Mouse (Mus musculus) heart, embryonic 11.5 days (tissue): Measurements from ENCODE around the gene Tfeb. TPM values are rescaled to one million over a fixed set of nuclear protein-coding genes. Genes with fewer than 3 reads are reported as not detected.

Experiments used
- ATAC-seq: fragments of 200-750 bp; cut with Nextera tagmentation; replicated peaks from 2 replicates; pipeline ENCODE4 v1.8.0; 2017; ENCODE audit warnings: moderate library complexity; ENCODE audit not compliant: insufficient number of reproducible peaks, low FRiP score, low TSS enrichment
- H3K27ac ChIP-seq: fragments of 300-500 bp; sonication (generic); 2 replicates; pipeline ENCODE4 v1.5.1; 2014; ENCODE audit warnings: mild to moderate bottlenecking, low read depth, low read length
- H3K27me3 ChIP-seq: fragments of 300-500 bp; sonication (generic); 2 replicates; pipeline ENCODE4 v1.6.1; 2014; ENCODE audit warnings: mild to moderate bottlenecking, low read length, mixed read lengths; ENCODE audit not compliant: control insufficient read depth, insufficient read depth
- H3K36me3 ChIP-seq: fragments of 300-500 bp; sonication (generic); 2 replicates; pipeline ENCODE4 v1.6.1; 2014; ENCODE audit warnings: mild to moderate bottlenecking, low read length, moderate library complexity, mixed read lengths; ENCODE audit not compliant: control insufficient read depth, insufficient read depth
- H3K4me1 ChIP-seq: fragments of 300-500 bp; sonication (generic); 2 replicates; pipeline ENCODE4 v1.6.1; 2014; ENCODE audit warnings: low read length; ENCODE audit not compliant: control insufficient read depth, insufficient read depth
- H3K4me2 ChIP-seq: fragments of 300-500 bp; sonication (generic); 2 replicates; pipeline ENCODE4 v1.6.1; 2014; ENCODE audit warnings: mild to moderate bottlenecking, moderate library complexity
- H3K4me3 ChIP-seq: fragments of 300-500 bp; sonication (generic); 2 replicates; pipeline ENCODE4 v1.5.1; 2014; ENCODE audit warnings: low read depth, low read length
- H3K9ac ChIP-seq: fragments of 300-500 bp; sonication (generic); 2 replicates; pipeline ENCODE4 v1.6.1; 2014; ENCODE audit warnings: mild to moderate bottlenecking, low read depth, low read length, moderate library complexity
- H3K9me3 ChIP-seq: fragments of 300-500 bp; sonication (generic); replicated peaks from 2 replicates; pipeline ENCODE4 v1.6.1; 2016; ENCODE audit warnings: low read length; ENCODE audit not compliant: control insufficient read depth
- WGBS: fragments of 180-500 bp; shearing (Covaris S2); extraction: QIAGEN DNeasy Blood & Tissue Kit; methylation state at CpG from one replicate; pipeline ENCODE4 v1.1.7; 2014; ENCODE audit not compliant: insufficient replicate concordance; 5-methylcytosine and 5-hydroxymethylcytosine counted together
- polyA plus RNA-seq: library from polyadenylated mRNA; unstranded; fragments of >200 nt; fragmentation: Nextera tagmentation; extraction: Ambion mirVana; gene quantifications from 2 replicates; pipeline ENCODE4 v1.2.1, GENCODE M21; 2014

The Tfeb gene
- polyA plus RNA-seq, 1 experiment from 2014 or later, result 16.3 TPM

DNA sequence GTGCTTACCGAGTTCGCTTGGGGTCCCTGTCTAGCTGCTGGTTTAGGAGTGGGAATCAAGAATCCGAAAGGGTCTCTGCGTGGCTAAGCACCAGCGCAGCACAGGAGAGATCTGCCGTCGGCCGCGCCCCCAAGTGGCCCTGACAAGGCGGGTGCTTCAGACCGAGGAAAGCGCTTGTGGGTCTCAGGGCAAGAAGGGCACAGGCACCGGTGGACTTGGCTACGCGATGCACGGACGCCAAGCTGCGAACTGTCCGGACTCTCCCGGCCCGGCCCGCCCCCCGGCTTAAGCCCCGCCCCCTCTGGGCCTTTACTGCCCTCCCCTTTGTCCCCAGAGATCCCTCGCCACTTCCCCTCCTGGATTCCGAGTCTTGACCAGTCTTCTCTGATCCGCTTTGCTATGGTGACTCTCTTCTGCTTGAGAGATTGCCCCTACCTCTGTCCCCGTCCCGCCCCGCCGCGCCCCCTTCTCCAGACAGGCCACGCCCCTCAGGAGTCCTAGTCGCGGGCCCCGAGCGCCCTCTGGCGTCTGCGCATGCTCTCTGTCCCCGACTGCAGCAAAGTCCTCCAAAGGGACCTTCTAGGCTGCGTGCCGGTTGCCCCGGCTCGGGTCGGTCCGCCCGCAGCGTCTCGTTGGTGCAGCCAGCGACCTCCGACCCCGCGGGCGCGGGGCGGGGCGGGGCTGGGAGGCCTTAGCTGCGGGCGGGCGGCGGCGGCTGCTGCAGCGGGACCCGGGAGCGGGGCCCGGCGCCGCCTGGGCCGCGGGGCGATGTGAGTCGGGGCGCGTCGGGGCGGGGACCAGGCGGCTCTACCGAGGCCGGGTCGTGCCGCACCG lies 42.1 kb upstream of the Tfeb start, which contains the start of gene Prickle4:
Gene Prickle4, minus strand, starts transcription at position 234 of the 834 bp plus-strand sequence.
- Histone ChIP-seq H3K4me2 (peak within 1 kb of the TSS; percentile 83), H3K9ac (peak within 1 kb of the TSS; percentile 87), H3K27me3 (peaks cover 15% of the 10 kb centered on the region), H3K27ac (peak within 1 kb of the TSS; percentile 42; the same call in 1 of the 2 replicates), H3K4me1 (peaks cover 10% of the 10 kb centered on the region; the same call in 1 of the 2 replicates), H3K36me3 (no peaks in the 10 kb centered on the region), H3K4me3 (peak within 1 kb of the TSS; percentile 83), H3K9me3 (no peaks in the 10 kb centered on the region)
- ATAC-seq, result peak; percentile 91
- WGBS, result under 1% methylated on average over 67 of the region's 82 CpGs

DNA sequence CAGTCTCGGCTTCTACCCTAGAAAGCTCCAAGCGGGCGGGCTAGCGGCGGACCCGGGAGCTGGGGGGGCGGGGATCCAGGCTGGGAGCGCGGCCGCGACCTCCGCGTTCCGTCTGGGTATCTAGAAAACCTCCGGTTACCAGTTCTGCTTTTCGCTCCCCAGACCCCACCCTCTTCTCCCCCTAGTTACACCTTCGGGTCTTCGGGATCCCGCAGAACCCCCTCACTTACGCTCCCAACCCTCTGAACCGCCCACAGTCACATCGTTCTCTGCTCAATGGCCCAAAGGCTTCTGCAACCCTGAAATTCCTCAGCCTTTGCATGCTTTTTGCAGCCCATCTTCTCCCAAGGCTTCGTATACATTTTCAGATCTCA lies 41.5 kb upstream of the Tfeb start:
- no peak; the same call in 1 of the 2 replicates for ATAC-seq
- peaks cover 11% of the 10 kb centered on the region for H3K27me3 ChIP-seq
- H3K9me3 ChIP-seq, result no peaks in the 10 kb centered on the region
- H3K9ac ChIP-seq, result peak overlapping the region; percentile 87
- peaks cover 10% of the 10 kb centered on the region; the same call in 1 of the 2 replicates for H3K4me1 ChIP-seq
- no peaks in the 10 kb centered on the region for H3K36me3 ChIP-seq
- peak overlapping the region; percentile 83 for H3K4me3 ChIP-seq
- WGBS, result under 1% methylated on average over 20 of the region's 23 CpGs
- H3K27ac ChIP-seq, result no peak overlapping the region
- peak overlapping the region; percentile 83 for H3K4me2 ChIP-seq

DNA sequence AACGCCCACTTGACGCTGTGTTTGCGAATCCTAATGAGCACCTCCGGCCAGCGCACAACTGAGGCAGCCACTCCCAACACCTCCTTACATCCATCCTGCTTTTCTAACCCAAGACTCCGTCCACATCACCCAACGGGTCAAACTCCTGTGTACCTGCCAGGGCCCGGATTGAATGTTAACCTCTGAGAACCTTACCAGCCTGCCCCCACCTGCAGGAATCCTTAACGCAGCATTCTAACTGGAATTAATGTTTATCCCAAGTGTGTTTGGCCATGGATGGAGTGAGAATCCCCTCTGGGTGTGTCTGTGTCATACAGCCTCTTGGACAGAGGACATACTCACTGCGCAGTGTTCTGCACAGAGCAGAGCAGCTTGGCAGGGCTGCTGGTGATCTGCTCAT lies 38.7 kb upstream of the Tfeb start:
- H3K4me1 ChIP-seq, result peaks cover 18% of the 10 kb centered on the region
- no peaks in the 10 kb centered on the region for H3K36me3 ChIP-seq
- no peak overlapping the region for H3K27ac ChIP-seq
- no peaks in the 10 kb centered on the region for H3K9me3 ChIP-seq
- ATAC-seq, result no peak
- H3K27me3 ChIP-seq, result peaks cover 20% of the 10 kb centered on the region
- no peak overlapping the region for H3K4me3 ChIP-seq
- H3K4me2 ChIP-seq, result no peak overlapping the region
- no peak overlapping the region for H3K9ac ChIP-seq
- 84% methylated on average over 10 of the region's 10 CpGs for WGBS

DNA sequence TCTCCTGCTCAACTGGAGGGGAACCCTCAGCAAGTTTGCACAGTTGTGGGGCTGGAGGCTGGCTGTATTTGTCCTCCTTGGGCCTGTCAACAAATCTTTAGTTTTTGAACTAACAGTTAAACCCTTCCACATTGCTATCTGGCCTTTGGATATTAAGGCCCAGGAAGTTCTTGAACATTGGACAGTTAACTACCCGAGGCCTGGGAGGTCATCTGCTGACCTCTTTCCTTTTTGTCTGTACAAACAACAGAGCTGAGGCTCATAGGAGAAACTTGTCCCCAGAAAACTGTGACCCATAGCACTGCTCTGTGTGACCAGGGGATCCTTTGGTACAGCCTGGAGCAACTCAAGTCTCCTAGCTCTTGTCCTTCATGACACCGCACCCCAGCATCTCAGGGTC lies 37.8 kb upstream of the Tfeb start:
- H3K9me3 ChIP-seq, result no peaks in the 10 kb centered on the region
- peaks cover 22% of the 10 kb centered on the region for H3K27me3 ChIP-seq
- no peak overlapping the region for H3K4me2 ChIP-seq
- H3K4me1 ChIP-seq, result peaks cover 13% of the 10 kb centered on the region
- H3K27ac ChIP-seq, result no peak overlapping the region
- H3K9ac ChIP-seq, result no peak overlapping the region
- H3K36me3 ChIP-seq, result no peaks in the 10 kb centered on the region
- no peak overlapping the region for H3K4me3 ChIP-seq
- 77% methylated on average over 2 of the region's 2 CpGs for WGBS
- no peak for ATAC-seq

- no peak for ATAC-seq
- Histone ChIP-seq H3K4me2 (no peak overlapping the region), H3K4me1 (peaks cover 8% of the 10 kb centered on the region), H3K9ac (no peak overlapping the region), H3K36me3 (no peaks in the 10 kb centered on the region), H3K27ac (no peak overlapping the region), H3K9me3 (no peaks in the 10 kb centered on the region), H3K4me3 (no peak overlapping the region), H3K27me3 (peaks cover 17% of the 10 kb centered on the region)
- WGBS, result 74% methylated on average over 9 of the region's 9 CpGs
Observed at GRCm38 (mm10) chr17:47701793-47702192, 35.0 kb upstream of the Tfeb start.

GRCm38 (mm10) chr17:47702548-47703345 lies 34.1 kb upstream of the Tfeb start:
- Histone ChIP-seq H3K9ac (no peak overlapping the region), H3K27ac (no peak overlapping the region), H3K9me3 (no peaks in the 10 kb centered on the region), H3K4me1 (peaks cover 8% of the 10 kb centered on the region), H3K27me3 (peaks cover 17% of the 10 kb centered on the region), H3K36me3 (no peaks in the 10 kb centered on the region), H3K4me3 (no peak overlapping the region), H3K4me2 (peak overlapping the region; percentile 38)
- 26% methylated on average over 28 of the region's 28 CpGs for whole genome bisulfite sequencing
- no peak; the same call in 1 of the 2 replicates for ATAC-seq

GRCm38 (mm10) chr17:47703556-47703955 lies 33.3 kb upstream of the Tfeb start:
- Histone ChIP-seq H3K27me3 (peaks cover 17% of the 10 kb centered on the region), H3K36me3 (no peaks in the 10 kb centered on the region), H3K4me1 (peaks cover 8% of the 10 kb centered on the region), H3K4me2 (peak overlapping the region; percentile 38), H3K4me3 (no peak overlapping the region; the same call in 1 of the 2 replicates), H3K27ac (no peak overlapping the region), H3K9ac (no peak overlapping the region), H3K9me3 (no peaks in the 10 kb centered on the region)
- 27% methylated on average over 20 of the region's 20 CpGs for WGBS
- no peak for ATAC-seq

DNA sequence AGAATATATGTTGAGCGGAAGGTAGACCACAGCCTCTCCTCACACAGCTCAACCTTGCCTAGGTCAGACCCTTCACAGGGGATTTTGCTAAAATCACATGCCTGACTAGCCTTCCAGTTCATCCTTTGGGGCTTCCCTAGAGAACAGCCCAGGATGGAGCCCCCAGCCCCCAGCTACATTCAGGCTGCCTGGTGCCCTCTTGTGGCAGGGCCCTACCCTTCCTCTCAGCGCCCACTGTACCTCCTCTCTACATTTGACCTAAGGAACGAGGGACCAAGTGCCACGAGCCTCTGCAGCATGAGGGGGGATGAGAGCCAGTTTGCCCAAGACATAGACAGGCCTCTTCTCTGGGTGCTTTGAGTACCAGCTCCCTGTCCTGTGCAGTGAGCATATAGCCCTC lies 32.1 kb upstream of the Tfeb start:
- Histone ChIP-seq H3K36me3 (no peaks in the 10 kb centered on the region), H3K27me3 (peaks cover 19% of the 10 kb centered on the region), H3K9me3 (no peaks in the 10 kb centered on the region), H3K27ac (no peak overlapping the region), H3K4me3 (no peak overlapping the region), H3K9ac (no peak overlapping the region; the same call in 1 of the 2 replicates), H3K4me1 (peaks cover 8% of the 10 kb centered on the region), H3K4me2 (no peak overlapping the region)
- ATAC-seq, result no peak
- WGBS, result 81% methylated on average over 4 of the region's 4 CpGs
